In the genomic region with DNA sequence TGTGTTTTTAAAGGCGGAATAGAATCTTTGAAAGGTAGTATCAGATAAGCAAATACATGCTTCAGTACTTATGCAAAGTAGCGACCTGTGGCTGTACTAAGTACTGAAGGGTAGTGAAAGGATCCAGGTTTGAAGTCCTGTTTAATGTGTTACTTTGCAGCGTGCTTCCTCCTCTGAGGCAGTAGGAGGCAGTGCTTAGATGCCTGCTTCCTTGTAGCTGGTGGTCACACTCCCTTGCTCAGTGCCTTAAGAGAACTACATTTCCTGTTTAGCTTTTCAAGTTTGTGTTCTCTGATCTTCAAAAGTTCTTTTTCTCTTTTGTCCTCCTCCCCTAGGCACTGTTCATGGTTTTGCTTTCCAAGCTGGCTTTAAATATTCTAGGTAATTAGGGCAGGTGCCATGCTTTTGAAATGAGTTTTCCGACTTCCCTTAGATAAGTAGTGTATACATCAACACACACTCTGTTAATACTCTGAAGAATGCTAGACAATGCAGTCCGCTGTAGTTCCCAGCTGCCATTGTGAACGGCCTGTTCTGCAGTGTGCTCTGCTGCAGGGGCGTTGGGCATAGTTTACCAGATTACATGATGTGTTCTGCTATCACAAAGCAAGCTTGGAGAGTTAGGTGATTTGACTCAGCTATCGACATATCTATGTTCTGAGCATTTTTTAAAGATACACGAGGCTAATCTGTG, we compare ENCODE assay signal across 12 mouse cellular contexts. TPM values are rescaled to one million over a fixed set of nuclear protein-coding genes. Genes with fewer than 3 reads are reported as not detected.
DNase-seq lines count a peak whose midpoint lies in the region; ATAC-seq and TF ChIP-seq lines count a peak whose summit lies in the region.
"Had no signal": no experiment of that assay in that cellular context is flagged by ENCODE, and none has a peak within 500 bp of the region (broad histone marks: within the 10 kb centered on the region; RNA-seq: fewer than 3 reads in every experiment).

No protein-coding gene starts in this region.

- peak; percentile 64 for ATAC-seq in midbrain, embryonic 12.5 days (ENCODE audit: low FRiP score, low read depth)

- 0 out of 2 replicates have a peak, but pooled peaks have one; percentile 9 for TF ChIP-seq CTCF in heart, adult 2 months (IDR thresholded peaks at IDR 0.05)
- TF ChIP-seq CTCF in cortical plate, adult 2 months (IDR thresholded peaks at IDR 0.05; ENCODE audit: extremely low read depth, insufficient read depth, low read length) = 0 out of 2 replicates have a peak, but pooled peaks have one; percentile 8

- H3K36me3 ChIP-seq in heart, adult 2 months (ENCODE audit: control insufficient read depth, insufficient read depth, low read length) = no peaks in the 10 kb centered on the region; the same call in 1 of the 2 replicates
- peaks cover 28% of the 10 kb centered on the region for H3K36me3 ChIP-seq in midbrain, embryonic 12.5 days

- H3K27ac ChIP-seq in heart, adult 2 months = no peak overlapping the region
- H3K27ac ChIP-seq in cortical plate, adult 2 months (ENCODE audit: insufficient read depth, low read length) = no peak overlapping the region
- peak overlapping the region; percentile 52; the same call in 1 of the 2 replicates for H3K27ac ChIP-seq in midbrain, embryonic 12.5 days (replicated peaks)
- H3K27ac ChIP-seq: heart, embryonic 13.5 days; limb, embryonic 13.5 days had no signal

- DNase-seq in heart, adult 2 months = no peak
- no peak for DNase-seq in heart, adult 11 months
- peak; percentile 44 to 58 for DNase-seq in B cell, adult 2 months
- DNase-seq in right cerebral cortex, postnatal 10 days (ENCODE audit: low spot score in 2 of 2) = no peak
- no peak for DNase-seq in embryo, embryonic 11 days
- DNase-seq in adrenal gland, adult 2 months = no peak
- DNase-seq: cerebellum, adult 9-11 months had no signal

- H3K9me3 ChIP-seq in midbrain, embryonic 12.5 days = no peaks in the 10 kb centered on the region
- H3K9me3 ChIP-seq: G1E; heart, embryonic 13.5 days; limb, embryonic 13.5 days had no signal

- no peaks in the 10 kb centered on the region for H3K4me1 ChIP-seq in heart, adult 2 months (ENCODE audit: control insufficient read depth, insufficient read depth, low read length)
- no peaks in the 10 kb centered on the region; the same call in 1 of the 2 replicates for H3K4me1 ChIP-seq in cortical plate, adult 2 months (ENCODE audit: control insufficient read depth, insufficient read depth, low read length)
- 0 out of 2 replicates have a peak, but pooled peaks cover 7% of the 10 kb centered on the region for H3K4me1 ChIP-seq in midbrain, embryonic 12.5 days
- H3K4me1 ChIP-seq: limb, embryonic 13.5 days had no signal

- H3K27me3 ChIP-seq in heart, adult 2 months (ENCODE audit: control insufficient read depth, insufficient read depth, low read length) = no peaks in the 10 kb centered on the region
- no peaks in the 10 kb centered on the region for H3K27me3 ChIP-seq in midbrain, embryonic 12.5 days
- H3K27me3 ChIP-seq: heart, embryonic 13.5 days; limb, embryonic 13.5 days had no signal

- H3K4me2 ChIP-seq in midbrain, embryonic 12.5 days (replicated peaks) = no peak overlapping the region
- H3K4me2 ChIP-seq: heart, embryonic 13.5 days; limb, embryonic 13.5 days had no signal

- no peak overlapping the region for H3K9ac ChIP-seq in heart, adult 2 months (ENCODE audit: low read depth, low read length)
- H3K9ac ChIP-seq in midbrain, embryonic 12.5 days (replicated peaks) = no peak overlapping the region
- H3K9ac ChIP-seq: heart, embryonic 13.5 days; limb, embryonic 13.5 days had no signal

- no peak overlapping the region for H3K4me3 ChIP-seq in heart, adult 2 months
- no peak overlapping the region for H3K4me3 ChIP-seq in cortical plate, adult 2 months (ENCODE audit: insufficient read depth, low read length)
- H3K4me3 ChIP-seq in midbrain, embryonic 12.5 days = no peak overlapping the region
- H3K4me3 ChIP-seq: heart, embryonic 13.5 days; limb, embryonic 13.5 days had no signal

- no peaks in the 10 kb centered on the region; the same call in 1 of the 2 replicates for H3K79me2 ChIP-seq in heart, adult 2 months (replicated peaks; ENCODE audit: control insufficient read depth, insufficient read depth, low read length)

- intact Hi-C loops in heart, adult 2 months (cut with DNase I) = no loop called here

- TF ChIP-seq EP300 in heart, adult 2 months (IDR thresholded peaks at IDR 0.05; ENCODE audit: insufficient read depth, low read depth, low read length) = no peak

- TF ChIP-seq POLR2A in heart, adult 2 months (IDR thresholded peaks at IDR 0.05; ENCODE audit: insufficient read depth, low read depth, low read length) = no peak
- no peak for TF ChIP-seq POLR2A in cortical plate, adult 2 months (IDR thresholded peaks at IDR 0.05; ENCODE audit: extremely low read depth, insufficient read depth, low read length)

- 67% methylated on average over 9 of the region's 9 CpGs for WGBS in heart, adult 2 months
- WGBS in midbrain, embryonic 12.5 days = 47% methylated on average over 9 of the region's 9 CpGs

RNA-seq across cellular contexts. Expression of gene Wdr92, which starts 10.4 kb away (rescaled TPM):
- 10 to 100 TPM; 11.0 to 11.4 TPM for total RNA-seq in heart, adult 2 months (2021)
- 7.8 and 10.3 TPM in 2 replicates for polyA plus RNA-seq in heart, adult 2 months (2012; rRNA removed)
- polyA plus RNA-seq in cortical plate, adult 2 months (2012; rRNA removed) = 6.7 and 7.7 TPM in 2 replicates
- 25.2 and 25.6 TPM in 2 replicates for polyA plus RNA-seq in midbrain, embryonic 12.5 days (2016; fragmentation: Nextera tagmentation; extraction: Ambion mirVana)
- total RNA-seq in adrenal gland, adult 2 months (2021) = 10 to 100 TPM; 13.0 to 17.0 TPM
- polyA plus RNA-seq in adrenal gland, adult 2 months (2012; rRNA removed) = 4.5 and 4.6 TPM in 2 replicates

RNA-seq across cellular contexts. Expression of gene Pno1, which starts 19.1 kb away (rescaled TPM):
- total RNA-seq in heart, adult 2 months (2021) = 10 to 100 TPM; 30.2 to 35.7 TPM
- 6.0 and 9.2 TPM in 2 replicates for polyA plus RNA-seq in heart, adult 2 months (2012; rRNA removed)
- polyA plus RNA-seq in cortical plate, adult 2 months (2012; rRNA removed) = 13.5 and 13.7 TPM in 2 replicates
- 66.5 and 74.9 TPM in 2 replicates for polyA plus RNA-seq in midbrain, embryonic 12.5 days (2016; fragmentation: Nextera tagmentation; extraction: Ambion mirVana)
- total RNA-seq in adrenal gland, adult 2 months (2021) = 10 to 100 TPM; 57.1 to 62.5 TPM
- 2.7 and 2.9 TPM in 2 replicates for polyA plus RNA-seq in adrenal gland, adult 2 months (2012; rRNA removed)

RNA-seq across cellular contexts. Expression of gene Ppp3r1, which starts 33.2 kb away (rescaled TPM):
- total RNA-seq in heart, adult 2 months (2021) = 10 to 100 TPM; 58.2 to 68.3 TPM
- 24.4 and 39.3 TPM in 2 replicates for polyA plus RNA-seq in heart, adult 2 months (2012; rRNA removed)
- polyA plus RNA-seq in cortical plate, adult 2 months (2012; rRNA removed) = 506 and 535 TPM in 2 replicates
- polyA plus RNA-seq in midbrain, embryonic 12.5 days (2016; fragmentation: Nextera tagmentation; extraction: Ambion mirVana) = 113 and 117 TPM in 2 replicates
- total RNA-seq in adrenal gland, adult 2 months (2021) = 10 to 100 TPM; 90.2 to 94.9 TPM
- polyA plus RNA-seq in adrenal gland, adult 2 months (2012; rRNA removed) = 268 and 279 TPM in 2 replicates

Comparison
In these comparisons a context has a peak if more than half of its experiments do, and no peak if none do; other contexts are left out.
1. DNase-seq: peak in B cell, adult 2 months (2 of 2); none in heart, adult 2 months (0 of 2), heart, adult 11 months (single experiment), right cerebral cortex, postnatal 10 days (0 of 2), embryo, embryonic 11 days (single experiment) and adrenal gland, adult 2 months (single experiment).